ENCODE assay signal across 16 mouse cellular contexts in the genomic region with DNA sequence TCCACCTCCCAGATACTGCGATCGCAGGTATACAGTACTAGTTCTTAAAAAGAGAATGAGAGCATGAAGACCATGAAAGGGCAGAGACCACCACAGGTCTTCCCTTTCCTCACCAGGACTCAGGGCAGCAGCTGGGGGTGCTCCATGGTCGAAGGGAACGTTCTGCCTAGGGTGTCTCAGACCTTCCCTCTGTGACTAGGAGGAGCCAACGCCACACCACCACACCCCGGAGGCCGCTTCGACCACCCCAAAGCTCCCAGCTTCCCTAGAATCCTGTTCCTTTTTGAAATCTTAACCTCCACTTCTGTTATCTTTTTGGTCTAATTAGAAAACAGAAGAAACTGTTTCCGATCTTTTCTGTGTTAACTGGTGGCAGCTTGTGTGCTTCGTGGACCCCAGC. TPM values are rescaled to one million over a fixed set of nuclear protein-coding genes. Genes with fewer than 3 reads are reported as not detected.
DNase-seq lines count a peak whose midpoint lies in the region; ATAC-seq and TF ChIP-seq lines count a peak whose summit lies in the region.
"Had no signal": no experiment of that assay in that cellular context is flagged by ENCODE, and none has a peak within 500 bp of the region (broad histone marks: within the 10 kb centered on the region; RNA-seq: fewer than 3 reads in every experiment).

No protein-coding gene starts in this region.

- H3K4me1 ChIP-seq in heart, embryonic 15.5 days (replicated peaks) = peaks cover 51% of the 10 kb centered on the region
- peaks cover 44% of the 10 kb centered on the region for H3K4me1 ChIP-seq in heart, embryonic 10.5 days
- peaks cover under 1% of the 10 kb centered on the region; the same call in 1 of the 2 replicates for H3K4me1 ChIP-seq in testis, adult 2 months (ENCODE audit: control insufficient read depth, insufficient read depth, low read length)
- peaks cover 60 to 68% of the 10 kb centered on the region in 2 experiments for H3K4me1 ChIP-seq in liver, embryonic 14.5 days (replicated peaks; ENCODE audit: control insufficient read depth in 2 of 2, insufficient read depth in 2 of 2, low read length in 1 of 2)
- H3K4me1 ChIP-seq in thymus, adult 2 months (replicated peaks; ENCODE audit: control insufficient read depth, insufficient read depth, low read length) = peaks cover 36% of the 10 kb centered on the region

- no peak for TF ChIP-seq POLR2A in testis, adult 2 months (IDR thresholded peaks at IDR 0.05; ENCODE audit: control insufficient read depth, low read depth, low read length)
- no peak for TF ChIP-seq POLR2A in thymus, adult 2 months (IDR thresholded peaks at IDR 0.05; ENCODE audit: control insufficient read depth, extremely low read depth, insufficient read depth, low read length, poor library complexity)

- WGBS in heart, embryonic 15.5 days = 92% methylated on average over 10 of the region's 10 CpGs
- 86% methylated on average over 10 of the region's 10 CpGs for WGBS in heart, embryonic 10.5 days
- WGBS in liver, embryonic 14.5 days (ENCODE audit: insufficient replicate concordance) = 69% methylated on average over 10 of the region's 10 CpGs
- 98% methylated on average over 10 of the region's 10 CpGs for WGBS in thymus, adult 2 months

- no peaks in the 10 kb centered on the region for H3K27me3 ChIP-seq in heart, embryonic 15.5 days
- no peaks in the 10 kb centered on the region for H3K27me3 ChIP-seq in heart, embryonic 10.5 days (ENCODE audit: insufficient read depth, poor library complexity, severe bottlenecking)
- no peaks in the 10 kb centered on the region for H3K27me3 ChIP-seq in testis, adult 2 months (ENCODE audit: control insufficient read depth, insufficient read depth, low read length)
- no peaks in the 10 kb centered on the region for H3K27me3 ChIP-seq in liver, embryonic 14.5 days (ENCODE audit: control insufficient read depth, insufficient read depth, low read length)
- H3K27me3 ChIP-seq in thymus, adult 2 months (ENCODE audit: control insufficient read depth, insufficient read depth, low read length) = no peaks in the 10 kb centered on the region
- H3K27me3 ChIP-seq: forebrain, embryonic 15.5 days; heart, embryonic 12.5 days; neural tube, embryonic 12.5 days had no signal

- H3K4me3 ChIP-seq in heart, embryonic 15.5 days = no peak overlapping the region
- no peak overlapping the region for H3K4me3 ChIP-seq in heart, embryonic 10.5 days
- no peak overlapping the region for H3K4me3 ChIP-seq in testis, adult 2 months (ENCODE audit: control insufficient read depth, low read depth, low read length)
- peak overlapping the region; percentile 86 to 87 for H3K4me3 ChIP-seq in liver, embryonic 14.5 days (ENCODE audit: insufficient read depth in 1 of 2, low read depth in 2 of 2, low read length in 2 of 2)
- H3K4me3 ChIP-seq in thymus, adult 2 months (ENCODE audit: control insufficient read depth, insufficient read depth, low read length) = no peak overlapping the region
- H3K4me3 ChIP-seq: forebrain, embryonic 15.5 days; heart, embryonic 12.5 days; limb, embryonic 10.5 days; midbrain, embryonic 10.5 days; neural tube, embryonic 12.5 days had no signal

- peaks cover 11% of the 10 kb centered on the region; the same call in 1 of the 2 replicates for H3K36me3 ChIP-seq in heart, embryonic 15.5 days
- H3K36me3 ChIP-seq in heart, embryonic 10.5 days = peaks cover 31% of the 10 kb centered on the region
- no peaks in the 10 kb centered on the region for H3K36me3 ChIP-seq in testis, adult 2 months (ENCODE audit: control insufficient read depth, insufficient read depth, low read length)
- H3K36me3 ChIP-seq in liver, embryonic 14.5 days (replicated peaks; ENCODE audit: control insufficient read depth, insufficient read depth, low read depth) = peaks cover 12% of the 10 kb centered on the region
- peaks cover 25% of the 10 kb centered on the region for H3K36me3 ChIP-seq in thymus, adult 2 months (ENCODE audit: control insufficient read depth, insufficient read depth, low read length)

- H3K9me3 ChIP-seq in heart, embryonic 15.5 days (replicated peaks) = no peaks in the 10 kb centered on the region
- H3K9me3 ChIP-seq in heart, embryonic 10.5 days = no peaks in the 10 kb centered on the region
- no peaks in the 10 kb centered on the region for H3K9me3 ChIP-seq in liver, embryonic 14.5 days (ENCODE audit: control insufficient read depth, low read length)
- H3K9me3 ChIP-seq: forebrain, embryonic 15.5 days; heart, embryonic 12.5 days; limb, embryonic 10.5 days; midbrain, embryonic 10.5 days; neural tube, embryonic 12.5 days had no signal

- no peak for ATAC-seq in heart, embryonic 15.5 days (replicated peaks; ENCODE audit: insufficient number of reproducible peaks, insufficient read depth, low FRiP score, low read depth)
- ATAC-seq in liver, embryonic 14.5 days (ENCODE audit: insufficient read depth) = no peak
- ATAC-seq: forebrain, embryonic 15.5 days had no signal

- H3K4me2 ChIP-seq in heart, embryonic 15.5 days = no peak overlapping the region
- peak overlapping the region; percentile 73 for H3K4me2 ChIP-seq in liver, embryonic 14.5 days (ENCODE audit: low read depth)
- H3K4me2 ChIP-seq: forebrain, embryonic 15.5 days; heart, embryonic 12.5 days; neural tube, embryonic 12.5 days had no signal

- TF ChIP-seq CTCF in testis, adult 2 months (IDR thresholded peaks at IDR 0.05; ENCODE audit: control insufficient read depth, insufficient read depth, insufficient replicate concordance, low read depth, low read length) = no peak
- TF ChIP-seq CTCF in liver, embryonic 14.5 days (IDR thresholded peaks at IDR 0.05; ENCODE audit: low read depth) = no peak
- no peak for TF ChIP-seq CTCF in thymus, adult 2 months (IDR thresholded peaks at IDR 0.05; ENCODE audit: borderline replicate concordance, control insufficient read depth, extremely low read depth, insufficient read depth, low read length, poor library complexity)

- H3K27ac ChIP-seq in heart, embryonic 15.5 days = peak overlapping the region; percentile 41; the same call in 1 of the 2 replicates
- no peak overlapping the region for H3K27ac ChIP-seq in heart, embryonic 10.5 days
- H3K27ac ChIP-seq in testis, adult 2 months (ENCODE audit: control insufficient read depth, insufficient read depth, low read depth, low read length) = peak overlapping the region; percentile 3
- H3K27ac ChIP-seq in liver, embryonic 14.5 days = peak overlapping the region; percentile 99
- H3K27ac ChIP-seq in thymus, adult 2 months (ENCODE audit: control insufficient read depth, insufficient read depth, low read length) = no peak overlapping the region
- H3K27ac ChIP-seq: forebrain, embryonic 15.5 days; kidney, postnatal 0 days; limb, embryonic 10.5 days; neural tube, embryonic 12.5 days had no signal

- no peak overlapping the region for H3K9ac ChIP-seq in heart, embryonic 15.5 days
- peak overlapping the region; percentile 94 for H3K9ac ChIP-seq in liver, embryonic 14.5 days (replicated peaks)
- H3K9ac ChIP-seq: forebrain, embryonic 15.5 days; heart, embryonic 12.5 days; neural tube, embryonic 12.5 days had no signal

- no peak for DNase-seq in heart, embryonic 10.5 days (ENCODE audit: low spot score)
- no peak for DNase-seq in testis, postnatal 10 days (ENCODE audit: low spot score)
- DNase-seq in liver, embryonic 14.5 days (ENCODE audit: low read depth in 3 of 3, low spot score in 3 of 3) = no peak
- no peak for DNase-seq in thymus, adult 2 months
- DNase-seq in neural tube, embryonic 10.5 days (ENCODE audit: extremely low spot score, low spot score) = no peak
- DNase-seq: B cell, adult 2 months; cerebellum, adult 8-10 months; thymus, adult 18-20 months had no signal

- no peak for TF ChIP-seq EP300 in liver, embryonic 14.5 days (IDR thresholded peaks at IDR 0.05; ENCODE audit: low read depth)

RNA-seq across cellular contexts. Expression of gene Fam53b, which starts 37.8 kb away (rescaled TPM):
- polyA plus RNA-seq in heart, embryonic 15.5 days (2015; fragmentation: Nextera tagmentation; extraction: Ambion mirVana) = 14.9 and 19.0 TPM in 2 replicates
- 17.7 and 18.4 TPM in 2 replicates for polyA plus RNA-seq in heart, embryonic 10.5 days (2016; fragmentation: Nextera tagmentation; extraction: Ambion mirVana)
- 6.1 and 7.8 TPM in 2 replicates for polyA plus RNA-seq in testis, adult 2 months (2012; rRNA removed)
- polyA plus RNA-seq in liver, embryonic 14.5 days (2012; rRNA removed) = 12.9 and 14.7 TPM in 2 replicates
- polyA plus RNA-seq in liver, embryonic 14.5 days (2014; fragmentation: Nextera tagmentation; extraction: Ambion mirVana) = 20.0 and 22.2 TPM in 2 replicates
- polyA plus RNA-seq in thymus, adult 2 months (2012; rRNA removed) = 104 and 122 TPM in 2 replicates

Comparison
In these comparisons a context has a peak if more than half of its experiments do, and no peak if none do; other contexts are left out.
1. H3K27ac ChIP-seq: peak in heart, embryonic 15.5 days (single experiment), testis, adult 2 months (single experiment) and liver, embryonic 14.5 days (single experiment); none in heart, embryonic 10.5 days (single experiment) and thymus, adult 2 months (single experiment).
2. H3K4me3 ChIP-seq: peak in liver, embryonic 14.5 days (2 of 2); none in heart, embryonic 15.5 days (single experiment), heart, embryonic 10.5 days (single experiment), testis, adult 2 months (single experiment) and thymus, adult 2 months (single experiment).